Mouse (Mus musculus) skeletal muscle tissue, adult 2 months (tissue): ENCODE measurements around the gene Casp2.

Experiments used
- DNase-seq: peaks from one replicate; pipeline ENCODE4 v3.0.0-alpha.2; 2012; ENCODE audit warnings: low read depth, low spot score

Gene Casp2

DNA sequence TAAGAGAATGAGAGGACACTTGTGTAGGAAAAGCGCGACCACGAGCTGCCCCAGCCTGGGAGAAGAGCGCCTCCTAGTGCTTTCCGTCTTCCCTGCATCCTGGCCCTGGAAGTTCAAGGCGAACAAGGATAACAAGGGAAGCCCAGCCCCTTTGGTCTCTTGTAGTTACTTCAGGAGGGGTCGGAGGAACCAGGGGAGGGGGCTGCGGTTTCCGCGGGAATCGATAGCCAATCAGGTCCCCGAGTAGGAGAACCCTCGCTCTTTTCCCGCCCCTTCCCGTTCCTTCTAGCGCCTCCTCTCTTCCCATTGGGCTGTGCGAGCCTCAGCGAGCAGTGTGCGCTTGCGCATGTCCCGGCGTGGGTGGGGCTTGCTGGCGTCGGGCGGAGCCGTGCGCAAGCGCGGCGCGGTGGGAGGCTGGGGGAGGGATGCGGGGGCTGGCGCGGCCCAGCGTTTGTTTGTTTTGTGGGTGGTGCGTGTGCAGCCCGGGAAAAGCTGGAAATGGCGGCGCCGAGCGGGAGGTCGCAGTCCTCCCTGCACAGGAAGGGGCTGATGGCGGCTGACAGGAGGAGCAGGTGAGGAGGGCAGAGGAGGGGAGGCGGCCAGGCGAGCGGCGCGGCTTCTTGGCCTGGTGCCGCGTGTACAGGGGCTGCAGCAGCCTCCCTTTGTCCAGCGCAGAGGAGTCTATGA is at the start of gene Casp2:
Gene Casp2 (plus strand): TSS at position 360 of the 687 bp plus-strand sequence.
- DNase-seq = peak; percentile 99

- DNase-seq = no peak
Measured at GRCm38 (mm10) chr6:42215028-42215427, 49.8 kb upstream of the Casp2 start, which contains the start of gene Tas2r144. Gene Tas2r144 (plus strand): TSS chr6:42215328.

DNA sequence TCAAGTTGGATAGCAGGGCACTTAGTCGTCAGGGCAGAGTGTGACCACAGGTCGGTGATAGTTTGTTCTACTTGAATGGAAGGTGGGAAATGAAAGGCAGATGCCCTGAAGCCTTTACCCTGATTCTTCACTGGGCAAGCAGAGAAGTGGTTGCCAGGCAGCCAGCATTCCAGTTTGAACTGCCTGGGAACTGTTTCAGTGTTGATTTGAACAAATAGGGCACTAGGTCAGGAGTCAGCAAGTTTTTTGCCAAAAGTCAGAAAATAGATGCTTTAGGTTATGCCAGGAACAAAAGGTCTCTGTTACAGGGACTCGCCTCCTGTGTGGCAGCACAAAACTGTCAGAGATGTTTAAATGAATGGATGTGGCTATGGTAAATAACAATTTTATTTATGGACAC is 42.5 kb upstream of the Casp2 start:
- DNase-seq = no peak

DNA sequence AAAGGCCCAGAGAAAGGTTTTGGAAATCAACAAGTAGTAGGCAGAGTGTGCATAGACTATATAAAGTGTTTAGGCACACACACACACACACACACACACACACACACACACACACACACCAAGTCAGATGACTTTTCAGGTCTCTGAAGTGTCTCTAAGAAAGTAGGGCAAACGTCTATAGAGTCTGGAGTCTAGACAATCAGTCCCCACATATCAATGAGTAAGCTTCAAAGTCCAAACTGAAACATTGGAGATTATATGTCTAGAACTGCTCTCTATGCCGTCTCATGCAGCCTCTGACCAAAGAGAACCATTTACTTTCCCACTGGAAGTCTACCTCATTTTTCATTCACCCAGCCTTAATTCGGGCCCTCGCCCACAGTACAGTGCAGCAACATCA is 39.7 kb upstream of the Casp2 start:
- DNase-seq = no peak

- DNase-seq = peak; percentile 52
Measured at GRCm38 (mm10) chr6:42227240-42228101, 37.3 kb upstream of the Casp2 start.

DNA sequence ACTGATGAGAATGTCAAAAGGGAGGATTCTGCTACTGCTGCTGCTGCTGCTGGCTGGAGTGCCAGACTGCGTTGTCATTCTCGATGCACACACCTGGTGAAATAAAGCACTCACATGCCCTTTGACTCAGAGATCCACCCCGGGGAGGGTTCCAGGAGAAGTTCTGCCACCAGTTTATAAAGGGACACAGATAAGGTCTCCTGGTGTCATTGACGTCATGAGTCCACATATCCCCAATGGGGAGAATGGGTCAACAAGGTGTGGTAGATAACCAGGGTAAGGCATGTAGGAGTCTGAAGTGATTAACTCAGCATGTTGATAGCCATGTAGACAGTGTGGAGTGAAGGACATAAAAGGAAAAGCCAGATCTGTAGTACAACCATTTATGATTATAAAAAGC is 35.2 kb upstream of the Casp2 start:
- DNase-seq = no peak

GRCm38 (mm10) chr6:42231191-42231590 is 33.6 kb upstream of the Casp2 start:
- DNase-seq = no peak

- no peak for DNase-seq
Measured at GRCm38 (mm10) chr6:42237276-42237805, 27.4 kb upstream of the Casp2 start.

DNA sequence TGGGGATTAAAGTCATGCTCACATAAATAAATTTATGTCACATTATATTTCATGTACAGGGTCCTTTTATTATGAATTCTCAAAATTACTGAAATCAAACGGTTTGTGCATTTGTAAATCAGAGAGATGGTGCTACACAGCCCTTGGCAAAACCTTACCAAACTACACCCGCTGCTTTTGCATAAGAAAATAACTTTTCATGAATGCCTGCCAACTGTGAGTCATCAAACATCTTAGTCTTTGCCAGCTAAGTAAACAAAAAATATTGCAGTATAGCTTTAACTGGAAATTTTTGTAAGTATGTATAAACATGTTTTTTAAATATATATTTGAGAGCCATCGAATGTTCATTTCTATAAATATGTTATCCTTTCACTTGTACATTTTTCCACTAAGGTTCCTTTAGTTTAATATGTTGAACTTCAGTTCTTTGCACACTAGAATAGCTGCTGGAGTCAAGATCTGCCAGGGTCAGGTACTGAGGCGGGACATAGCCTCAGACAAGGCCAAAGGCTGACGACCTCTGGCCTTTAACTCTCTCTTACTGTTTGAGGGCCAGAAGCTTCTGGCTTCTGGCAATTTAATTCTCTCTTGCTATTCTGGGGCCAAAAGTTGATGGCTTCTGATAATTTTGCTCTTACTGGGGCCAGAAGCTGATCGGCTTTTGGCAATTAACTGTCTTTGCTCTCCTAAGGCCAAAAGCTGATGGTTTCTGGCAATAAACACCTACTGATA is 23.3 kb upstream of the Casp2 start:
- no peak for DNase-seq

DNA sequence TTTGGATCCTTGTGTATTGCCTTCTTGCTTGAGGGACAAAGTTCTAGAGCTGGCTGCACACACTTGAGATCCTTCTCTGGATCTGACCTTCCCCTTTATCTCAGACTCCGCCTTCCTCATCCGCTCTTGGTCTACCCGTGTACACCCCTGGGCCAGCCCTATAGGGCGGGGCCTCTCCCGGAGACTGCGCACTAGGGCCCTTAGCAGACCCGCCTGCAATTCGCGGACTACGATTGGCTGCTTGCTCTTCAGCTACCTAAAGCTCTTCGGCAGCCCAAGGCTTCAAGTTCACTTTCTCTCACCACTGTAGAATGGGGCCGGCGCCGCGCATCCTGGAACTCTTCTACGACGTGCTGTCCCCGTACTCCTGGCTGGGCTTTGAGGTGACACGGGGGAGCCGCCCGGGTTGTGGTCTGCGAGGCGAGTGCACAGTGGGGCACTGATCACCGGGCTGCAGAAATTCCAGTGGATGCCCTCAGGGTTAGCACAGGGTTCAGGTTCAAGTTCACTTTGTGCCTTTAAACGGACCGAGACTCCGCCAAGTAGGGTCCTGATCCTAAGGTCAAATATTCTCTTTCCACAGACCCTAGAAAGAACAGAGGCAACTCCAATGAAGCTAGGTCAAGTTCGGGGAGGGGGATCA is 19.0 kb upstream of the Casp2 start, which contains the start of gene Gstk1:
Gene Gstk1 (plus strand): TSS at position 225 of the 643 bp plus-strand sequence.
- peak; percentile 90 for DNase-seq

DNA sequence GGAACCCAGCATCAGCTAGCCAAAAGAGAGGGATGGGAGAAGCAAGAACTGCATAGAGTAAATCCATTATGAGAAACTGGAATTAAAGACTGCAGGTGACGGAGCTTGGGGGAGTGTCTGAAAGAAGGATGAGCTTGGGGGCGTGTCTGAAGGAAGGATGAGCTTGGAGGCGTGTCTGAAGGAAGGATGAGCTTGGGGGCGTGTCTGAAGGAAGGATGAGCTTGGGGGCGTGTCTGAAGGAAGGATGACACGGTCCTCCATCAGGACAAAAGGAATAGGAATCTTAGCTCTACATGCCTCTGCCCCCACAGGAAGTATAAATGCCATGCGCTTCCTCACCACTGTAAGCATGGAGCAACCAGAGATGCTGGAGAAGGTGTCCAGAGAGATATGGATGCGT is 17.6 kb upstream of the Casp2 start:
- no peak for DNase-seq

- DNase-seq = no peak
Measured at GRCm38 (mm10) chr6:42247981-42248380, 16.8 kb upstream of the Casp2 start.

- no peak for DNase-seq
Measured at GRCm38 (mm10) chr6:42251791-42252190, 13.0 kb upstream of the Casp2 start.

- DNase-seq = no peak
Measured at GRCm38 (mm10) chr6:42253103-42253502, 11.7 kb upstream of the Casp2 start.

DNA sequence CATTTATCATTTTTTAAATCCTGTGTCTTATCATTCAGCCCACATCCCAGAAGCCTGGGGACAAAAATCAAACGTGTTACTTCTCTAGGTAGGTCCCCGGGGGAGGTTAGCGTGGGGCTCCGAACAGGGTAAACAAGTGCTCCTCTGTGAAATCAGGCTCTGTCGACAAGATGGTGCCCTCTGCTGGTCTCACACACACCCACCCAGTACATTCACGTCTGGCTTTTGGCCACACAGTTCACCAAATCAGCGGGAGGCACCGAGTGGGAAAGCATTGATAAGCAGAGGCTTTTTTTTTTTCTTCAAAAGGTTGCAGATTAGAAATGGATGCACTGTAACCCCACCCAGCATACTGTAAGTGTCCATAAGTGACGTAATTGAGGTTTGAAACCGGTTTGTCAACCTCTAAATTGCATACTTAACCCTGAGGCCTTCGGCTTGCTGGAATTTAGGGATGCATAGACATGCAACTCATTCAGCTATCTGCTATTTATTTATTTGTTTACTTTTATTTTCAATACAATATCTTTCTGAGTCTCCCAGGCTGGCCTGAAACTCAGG is 7.4 kb upstream of the Casp2 start:
- peak; percentile 30 for DNase-seq

GRCm38 (mm10) chr6:42260430-42260829 is 4.4 kb upstream of the Casp2 start:
- no peak for DNase-seq

GRCm38 (mm10) chr6:42261524-42262170 is 3.1 kb upstream of the Casp2 start, which contains the start of gene Tmem139:
Gene Tmem139 (plus strand): TSS chr6:42261970.
- DNase-seq = no peak

- no peak for DNase-seq
Measured at GRCm38 (mm10) chr6:42265391-42266330, 876 bp downstream of the Casp2 start.

DNA sequence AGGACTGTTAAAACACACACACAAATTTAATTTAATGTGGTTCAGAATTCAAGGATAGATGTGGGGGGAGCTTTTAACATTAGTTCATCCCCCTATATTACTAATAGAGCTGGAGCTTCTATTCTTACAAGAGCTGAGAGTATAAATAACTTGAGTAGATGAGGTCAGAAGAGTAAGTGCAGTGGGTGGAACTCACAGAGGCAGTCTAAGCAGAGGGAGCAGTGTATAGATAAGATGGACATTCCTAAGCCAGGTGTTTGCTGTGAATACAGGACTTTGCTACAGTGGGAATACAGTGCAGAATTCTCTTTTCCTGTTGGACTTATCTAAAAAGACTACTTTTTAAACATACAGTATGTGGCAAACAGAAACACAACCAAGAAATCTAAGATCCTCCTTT is 6.0 kb downstream of the Casp2 start:
- DNase-seq = no peak
